Mouse (Mus musculus) lung, adult 2 months (tissue): ENCODE measurements around the gene Il1b.

Experiments used
- CTCF ChIP-seq: fragments of 200-500 bp; IDR thresholded peaks from 2 replicates; pipeline ENCODE4 v1.5.1; 2011; ENCODE audit warnings: mild to moderate bottlenecking, low read length, control low read depth; ENCODE audit not compliant: insufficient read depth
- POLR2A ChIP-seq: fragments of 200-500 bp; IDR thresholded peaks from 2 replicates; pipeline ENCODE4 v1.6.1; 2011; ENCODE audit warnings: low read depth, mild to moderate bottlenecking, control low read depth, low read length, borderline replicate concordance; ENCODE audit errors: extremely low read depth

GRCm38 (mm10) chr2:129411651-129412050 is 40.7 kb upstream of the Il1b start:
- TF ChIP-seq POLR2A: no peak
- no peak for TF ChIP-seq CTCF
